10 mouse cellular contexts compared by ENCODE assay signal in genomic region chr9:78385893-78386292, GRCm38 (mm10). TPM values are rescaled to one million over a fixed set of nuclear protein-coding genes. Genes with fewer than 3 reads are reported as not detected.
DNase-seq lines count a peak whose midpoint lies in the region; ATAC-seq and TF ChIP-seq lines count a peak whose summit lies in the region.
"Had no signal": no experiment of that assay in that cellular context is flagged by ENCODE, and none has a peak within 500 bp of the region (broad histone marks: within the 10 kb centered on the region; RNA-seq: fewer than 3 reads in every experiment).

No protein-coding gene starts in this region.

- peak; percentile 49 for TF ChIP-seq CTCF in gastrocnemius, adult 2 months (IDR thresholded peaks at IDR 0.05)

- H3K27ac ChIP-seq in gastrocnemius, adult 2 months = no peak overlapping the region
- H3K27ac ChIP-seq: liver, embryonic 15.5 days; neural tube, embryonic 12.5 days had no signal

- DNase-seq in gastrocnemius, adult 2 months = no peak
- DNase-seq in gastrocnemius, postnatal 36 days = no peak
- peak; percentile 29 for DNase-seq in retina, postnatal 1 day
- no peak for DNase-seq in retina, embryonic 14.5 days (ENCODE audit: low spot score)
- peak; percentile 48 for DNase-seq in embryo, embryonic 10.5 days (ENCODE audit: low spot score)
- no peak for DNase-seq in left cerebral cortex, adult 18-20 months (ENCODE audit: low spot score in 2 of 2)
- DNase-seq in right cerebral cortex, postnatal 36 days (ENCODE audit: low spot score in 2 of 2) = no peak

- peak; percentile 71; the same call in 1 of the 2 replicates for ATAC-seq in megakaryocyte-erythroid progenitor cell, adult 5-6 weeks (replicated peaks; ENCODE audit: low FRiP score, low TSS enrichment, poor library complexity, severe bottlenecking)

- H3K4me3 ChIP-seq in gastrocnemius, adult 2 months = no peak overlapping the region
- H3K4me3 ChIP-seq: liver, embryonic 15.5 days; neural tube, embryonic 12.5 days had no signal

- intact Hi-C loops in gastrocnemius, adult 2 months (cut with DNase I) = no loop called here
- intact Hi-C loops in gastrocnemius, postnatal 36 days (cut with DNase I) = no loop called here

RNA-seq across cellular contexts. Expression of gene Ooep, which starts 7.4 kb away (rescaled TPM):
- total RNA-seq in gastrocnemius, adult 2 months (2021) = not detected
- not detected for total RNA-seq in gastrocnemius, postnatal 36 days (2021)
- total RNA-seq in megakaryocyte-erythroid progenitor cell, adult 5-6 weeks (2014; fragmentation: Nextera tagmentation) = not detected in 2 replicates
- not detected in 2 replicates for total RNA-seq in megakaryocyte-erythroid progenitor cell, adult 5-6 weeks (2017)
- total RNA-seq in left cerebral cortex, adult 18-20 months (2021) = not detected

RNA-seq across cellular contexts. Expression of gene Ddx43, which starts 9.7 kb away (rescaled TPM):
- not detected for total RNA-seq in gastrocnemius, adult 2 months (2021)
- total RNA-seq in gastrocnemius, postnatal 36 days (2021) = not detected
- total RNA-seq in megakaryocyte-erythroid progenitor cell, adult 5-6 weeks (2014; fragmentation: Nextera tagmentation) = not detected in 2 replicates
- not detected in 2 replicates for total RNA-seq in megakaryocyte-erythroid progenitor cell, adult 5-6 weeks (2017)
- total RNA-seq in left cerebral cortex, adult 18-20 months (2021) = not detected

RNA-seq across cellular contexts. Expression of gene Dppa5a, which starts 17.9 kb away (rescaled TPM):
- total RNA-seq in gastrocnemius, adult 2 months (2021) = not detected
- total RNA-seq in gastrocnemius, postnatal 36 days (2021) = not detected
- total RNA-seq in megakaryocyte-erythroid progenitor cell, adult 5-6 weeks (2014; fragmentation: Nextera tagmentation) = not detected in 2 replicates
- total RNA-seq in megakaryocyte-erythroid progenitor cell, adult 5-6 weeks (2017) = not detected in 2 replicates
- total RNA-seq in left cerebral cortex, adult 18-20 months (2021) = not detected

RNA-seq across cellular contexts. Expression of gene Gsta2, which starts 30.3 kb away (rescaled TPM):
- total RNA-seq in gastrocnemius, adult 2 months (2021) = not detected
- not detected for total RNA-seq in gastrocnemius, postnatal 36 days (2021)
- not detected in 2 replicates for total RNA-seq in megakaryocyte-erythroid progenitor cell, adult 5-6 weeks (2014; fragmentation: Nextera tagmentation)
- not detected in 2 replicates for total RNA-seq in megakaryocyte-erythroid progenitor cell, adult 5-6 weeks (2017)
- under 1 TPM in 1 of 2 experiments, not detected in 1; 0.88 TPM for total RNA-seq in left cerebral cortex, adult 18-20 months (2021)

RNA-seq across cellular contexts. Expression of gene Cgas, which starts 57.1 kb away (rescaled TPM):
- total RNA-seq in gastrocnemius, adult 2 months (2021) = under 1 TPM; 0.08 to 0.11 TPM
- total RNA-seq in gastrocnemius, postnatal 36 days (2021) = under 1 TPM in 1 of 2 experiments, not detected in 1; 0.17 TPM
- total RNA-seq in megakaryocyte-erythroid progenitor cell, adult 5-6 weeks (2014; fragmentation: Nextera tagmentation) = 7.4 and 7.5 TPM in 2 replicates
- total RNA-seq in megakaryocyte-erythroid progenitor cell, adult 5-6 weeks (2017) = 6.9 and 8.9 TPM in 2 replicates
- total RNA-seq in left cerebral cortex, adult 18-20 months (2021) = under 1 TPM; 0.40 to 0.65 TPM

Comparison
In these comparisons a context has a peak if more than half of its experiments do, and no peak if none do; other contexts are left out.
1. DNase-seq: peak in retina, postnatal 1 day (single experiment) and embryo, embryonic 10.5 days (single experiment); none in gastrocnemius, adult 2 months (single experiment), gastrocnemius, postnatal 36 days (0 of 2), retina, embryonic 14.5 days (single experiment), left cerebral cortex, adult 18-20 months (0 of 2) and right cerebral cortex, postnatal 36 days (0 of 2).